Mouse (Mus musculus) intestine, embryonic 16.5 days (tissue): Measurements from ENCODE around the gene Camkk1. TPM values are rescaled to one million over a fixed set of nuclear protein-coding genes. Genes with fewer than 3 reads are reported as not detected.

Experiments used
- ATAC-seq: fragments of 200-750 bp; cut with Nextera tagmentation; 2 replicates; pipeline ENCODE4 v1.8.0; 2017; ENCODE audit warnings: moderate TSS enrichment, moderate library complexity
- H3K27ac ChIP-seq: fragments of 300-500 bp; sonication (generic); 2 replicates; pipeline ENCODE4 v1.5.1; 2014; ENCODE audit warnings: mild to moderate bottlenecking, low read length
- H3K27me3 ChIP-seq: fragments of 300-500 bp; sonication (generic); replicated peaks from 2 replicates; pipeline ENCODE4 v1.6.1; 2014; ENCODE audit warnings: low read length, control low read depth, mixed read lengths; ENCODE audit not compliant: control insufficient read depth, insufficient read depth
- H3K36me3 ChIP-seq: fragments of 300-500 bp; sonication (generic); 2 replicates; pipeline ENCODE4 v1.6.1; 2014; ENCODE audit warnings: low read length, control low read depth; ENCODE audit not compliant: control insufficient read depth, insufficient read depth
- H3K4me1 ChIP-seq: fragments of 300-500 bp; sonication (generic); 2 replicates; pipeline ENCODE4 v1.6.1; 2014; ENCODE audit warnings: low read length, control low read depth, mixed read lengths; ENCODE audit not compliant: control insufficient read depth, insufficient read depth
- H3K4me2 ChIP-seq: fragments of 300-500 bp; sonication (generic); 2 replicates; pipeline ENCODE4 v1.6.1; 2014; ENCODE audit warnings: low read depth, low read length, control low read depth
- H3K4me3 ChIP-seq: fragments of 300-500 bp; sonication (generic); 2 replicates; pipeline ENCODE4 v1.5.1; 2014; ENCODE audit warnings: mild to moderate bottlenecking, low read length
- H3K9ac ChIP-seq: fragments of 300-500 bp; sonication (generic); 2 replicates; pipeline ENCODE4 v1.6.1; 2014; ENCODE audit warnings: low read depth, low read length
- H3K9me3 ChIP-seq: fragments of 300-500 bp; sonication (generic); 2 replicates; pipeline ENCODE4 v1.6.1; 2016; ENCODE audit warnings: low read length, control low read depth; ENCODE audit not compliant: control insufficient read depth
- WGBS: fragments of 180-500 bp; shearing (Covaris S2); extraction: QIAGEN DNeasy Blood & Tissue Kit; methylation state at CpG from one replicate; pipeline ENCODE4 v1.1.7; 2014; 5-methylcytosine and 5-hydroxymethylcytosine counted together
- polyA plus RNA-seq: library from polyadenylated mRNA; unstranded; fragments of >200 nt; fragmentation: Nextera tagmentation; extraction: Ambion mirVana; gene quantifications from 2 replicates; pipeline ENCODE4 v1.2.1, GENCODE M21; 2015

Camkk1 gene
- polyA plus RNA-seq, 1 experiment from 2014 or later = 8.9 TPM

- Histone ChIP-seq H3K4me2 (no peak overlapping the region), H3K27me3 (peaks cover 8% of the 10 kb centered on the region; the same call in 1 of the 2 replicates), H3K36me3 (no peaks in the 10 kb centered on the region), H3K9me3 (no peaks in the 10 kb centered on the region), H3K27ac (no peak overlapping the region), H3K4me1 (peaks cover 31% of the 10 kb centered on the region), H3K4me3 (no peak overlapping the region), H3K9ac (0 out of 2 replicates have a peak overlapping the region, but pooled peaks have one; percentile 31)
- ATAC-seq = no peak
- WGBS = 48% methylated on average over 9 of the region's 9 CpGs
These were observed 4.3 kb downstream of the Camkk1 start for GRCm38 (mm10) chr11:73023099-73023498.

GRCm38 (mm10) chr11:73023827-73024226 lies 5.0 kb downstream of the Camkk1 start:
- Histone ChIP-seq H3K4me2 (no peak overlapping the region), H3K36me3 (no peaks in the 10 kb centered on the region), H3K9ac (peak overlapping the region; percentile 8; the same call in 1 of the 2 replicates), H3K27me3 (peaks cover 8% of the 10 kb centered on the region; the same call in 1 of the 2 replicates), H3K9me3 (no peaks in the 10 kb centered on the region), H3K4me1 (peaks cover 27% of the 10 kb centered on the region), H3K4me3 (no peak overlapping the region), H3K27ac (peak overlapping the region; percentile 63)
- ATAC-seq = no peak
- WGBS = 44% methylated on average over 4 of the region's 4 CpGs

- H3K4me3 ChIP-seq = no peak overlapping the region
- H3K36me3 ChIP-seq = no peaks in the 10 kb centered on the region
- 49% methylated on average over 7 of the region's 7 CpGs for WGBS
- no peak overlapping the region for H3K4me2 ChIP-seq
- peaks cover 8% of the 10 kb centered on the region; the same call in 1 of the 2 replicates for H3K27me3 ChIP-seq
- peak; percentile 65 for ATAC-seq
- peak overlapping the region; percentile 21; the same call in 1 of the 2 replicates for H3K9ac ChIP-seq
- H3K4me1 ChIP-seq = peaks cover 27% of the 10 kb centered on the region
- H3K9me3 ChIP-seq = no peaks in the 10 kb centered on the region
- H3K27ac ChIP-seq = peak overlapping the region; percentile 63
These were observed 5.6 kb downstream of the Camkk1 start for GRCm38 (mm10) chr11:73024236-73024904.

- Histone ChIP-seq H3K9ac (peak overlapping the region; percentile 6; the same call in 1 of the 2 replicates), H3K4me3 (no peak overlapping the region), H3K9me3 (no peaks in the 10 kb centered on the region), H3K27me3 (no peaks in the 10 kb centered on the region), H3K27ac (no peak overlapping the region), H3K4me2 (0 out of 2 replicates have a peak overlapping the region, but pooled peaks have one; percentile 1), H3K36me3 (no peaks in the 10 kb centered on the region), H3K4me1 (peaks cover 28% of the 10 kb centered on the region)
- WGBS = 31% methylated on average over 8 of the region's 8 CpGs
- peak; percentile 21 for ATAC-seq
These were observed 8.2 kb downstream of the Camkk1 start for GRCm38 (mm10) chr11:73026961-73027360.

GRCm38 (mm10) chr11:73030821-73031498 lies 12.2 kb downstream of the Camkk1 start:
- peak overlapping the region; percentile 61 for H3K9ac ChIP-seq
- H3K27ac ChIP-seq = peak overlapping the region; percentile 47
- H3K4me2 ChIP-seq = peak overlapping the region; percentile 73
- ATAC-seq = peak; percentile 94
- H3K4me1 ChIP-seq = peaks cover 4% of the 10 kb centered on the region
- WGBS = 24% methylated on average over 20 of the region's 20 CpGs
- no peaks in the 10 kb centered on the region for H3K9me3 ChIP-seq
- peak overlapping the region; percentile 38 for H3K4me3 ChIP-seq
- H3K36me3 ChIP-seq = no peaks in the 10 kb centered on the region
- H3K27me3 ChIP-seq = no peaks in the 10 kb centered on the region

GRCm38 (mm10) chr11:73031536-73031935 lies 12.7 kb downstream of the Camkk1 start:
- Histone ChIP-seq H3K27ac (peak overlapping the region; percentile 47), H3K4me1 (peaks cover 6% of the 10 kb centered on the region)
- WGBS = 79% methylated on average over 5 of the region's 5 CpGs

GRCm38 (mm10) chr11:73036077-73036476 lies 17.3 kb downstream of the Camkk1 start:
- Histone ChIP-seq H3K4me1 (peaks cover 8% of the 10 kb centered on the region), H3K27me3 (no peaks in the 10 kb centered on the region), H3K4me2 (no peak overlapping the region), H3K36me3 (0 out of 2 replicates have a peak, but pooled peaks cover 3% of the 10 kb centered on the region), H3K4me3 (no peak overlapping the region), H3K27ac (no peak overlapping the region), H3K9ac (no peak overlapping the region), H3K9me3 (no peaks in the 10 kb centered on the region)
- 83% methylated on average over 7 of the region's 7 CpGs for WGBS
- ATAC-seq = no peak

More at GRCm38 (mm10) chr11:73031536-73031935, 12.7 kb downstream of the Camkk1 start:
- Histone ChIP-seq H3K4me2 (peak overlapping the region; percentile 73; the same call in 1 of the 2 replicates), H3K9ac (peak overlapping the region; percentile 61; the same call in 1 of the 2 replicates), H3K4me3 (no peak overlapping the region), H3K9me3 (no peaks in the 10 kb centered on the region), H3K36me3 (no peaks in the 10 kb centered on the region), H3K27me3 (no peaks in the 10 kb centered on the region)
- ATAC-seq = no peak

GRCm38 (mm10) chr11:73036889-73037288 lies 18.1 kb downstream of the Camkk1 start:
- peak; percentile 80 for ATAC-seq
- Histone ChIP-seq H3K4me3 (no peak overlapping the region), H3K36me3 (0 out of 2 replicates have a peak, but pooled peaks cover 3% of the 10 kb centered on the region), H3K9me3 (no peaks in the 10 kb centered on the region), H3K27ac (no peak overlapping the region), H3K4me2 (no peak overlapping the region), H3K4me1 (0 out of 2 replicates have a peak, but pooled peaks cover 4% of the 10 kb centered on the region), H3K27me3 (no peaks in the 10 kb centered on the region), H3K9ac (peak overlapping the region; percentile 21; the same call in 1 of the 2 replicates)
- WGBS = 41% methylated on average over 6 of the region's 6 CpGs

GRCm38 (mm10) chr11:73037691-73038090 lies 18.9 kb downstream of the Camkk1 start:
- WGBS = 91% methylated on average over 3 of the region's 3 CpGs

More at GRCm38 (mm10) chr11:73037691-73038090, 18.9 kb downstream of the Camkk1 start:
- Histone ChIP-seq H3K36me3 (0 out of 2 replicates have a peak, but pooled peaks cover 3% of the 10 kb centered on the region), H3K4me2 (no peak overlapping the region), H3K27ac (no peak overlapping the region), H3K9me3 (no peaks in the 10 kb centered on the region), H3K27me3 (no peaks in the 10 kb centered on the region), H3K4me3 (no peak overlapping the region), H3K4me1 (0 out of 2 replicates have a peak, but pooled peaks cover 4% of the 10 kb centered on the region), H3K9ac (no peak overlapping the region)
- no peak for ATAC-seq
